Mouse (Mus musculus) cerebellum, adult 2 months (tissue): ENCODE data around the gene Prkcz. TPM values are rescaled to one million over a fixed set of nuclear protein-coding genes. Genes with fewer than 3 reads are reported as not detected.
A peak's percentile ranks its signal among the peaks of the same experiment; 100 is the strongest.

Source experiments
- DNase-seq, 2 experiments: peaks; one replicate each; pipeline ENCODE4 v3.0.0; 2021
- H3K27ac ChIP-seq: fragments of 200-500 bp; 2 replicates; pipeline ENCODE4 v1.5.1; 2012; ENCODE audit warnings: low read length, control low read depth, inconsistent platforms; ENCODE audit not compliant: insufficient read depth
- H3K27me3 ChIP-seq: fragments of 200-500 bp; 2 replicates; pipeline ENCODE4 v1.6.1; 2012; ENCODE audit warnings: inconsistent platforms, mild to moderate bottlenecking, low read length, moderate library complexity; ENCODE audit not compliant: control insufficient read depth, insufficient read depth
- H3K4me1 ChIP-seq: fragments of 200-500 bp; 2 replicates; pipeline ENCODE4 v1.6.1; 2011; ENCODE audit warnings: low read length; ENCODE audit not compliant: control insufficient read depth, insufficient read depth
- H3K4me3 ChIP-seq: fragments of 200-500 bp; replicated peaks from 2 replicates; pipeline ENCODE3; 2011; ENCODE audit warnings: mild to moderate bottlenecking, low read depth, low read length, control low read depth; ENCODE audit not compliant: insufficient read depth
- CTCF ChIP-seq: fragments of 200-500 bp; IDR thresholded peaks from 2 replicates; pipeline ENCODE4 v1.5.1; 2011; ENCODE audit warnings: low read depth, mild to moderate bottlenecking, control low read depth, low read length, moderate library complexity, borderline replicate concordance; ENCODE audit not compliant: insufficient read depth
- POLR2A ChIP-seq: fragments of 200-500 bp; IDR thresholded peaks from 2 replicates; pipeline ENCODE4 v1.6.1; 2011; ENCODE audit warnings: low read length, control low read depth, borderline replicate concordance; ENCODE audit not compliant: insufficient read depth
- WGBS: fragments of 180-500 bp; shearing (Covaris S2); methylation state at CpG from one replicate; pipeline ENCODE4 v1.1.7; 2018; 5-methylcytosine and 5-hydroxymethylcytosine counted together
- polyA plus RNA-seq: library from polyadenylated mRNA; depleted of rRNA; stranded (reverse); fragments of >200 nt; gene quantifications from 2 replicates; pipeline ENCODE4 v1.2.3, GENCODE M21; 2012

Prkcz gene
- polyA plus RNA-seq, 1 experiment: 253 TPM

DNA sequence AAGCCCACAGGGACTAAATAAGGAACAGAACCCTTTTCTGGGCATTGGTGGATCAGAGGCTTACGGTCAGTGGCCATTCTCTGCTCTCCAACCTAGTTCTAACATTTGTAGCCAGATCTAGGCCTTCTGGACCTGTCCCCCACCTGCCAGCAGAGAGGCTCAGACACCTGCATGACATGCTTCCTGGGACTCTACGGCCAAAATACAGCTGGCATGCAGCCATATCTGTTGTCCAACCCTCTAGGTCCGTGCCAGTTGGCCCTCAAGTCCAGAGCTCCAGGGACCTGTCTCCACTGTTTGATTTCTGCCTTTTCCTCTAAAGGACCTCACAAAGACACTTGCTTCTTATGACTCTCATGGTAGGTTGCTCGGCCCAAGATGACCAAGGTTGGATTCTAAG lies 35.6 kb upstream of the Prkcz start:
- TF ChIP-seq POLR2A (peak; percentile 67; the same call in 1 of the 2 replicates), CTCF (no peak)
- H3K4me3 ChIP-seq: peak overlapping the region; percentile 79
- 6% methylated on average over 4 of the region's 4 CpGs for WGBS
- H3K27me3 ChIP-seq: no peaks in the 10 kb centered on the region
- DNase-seq: peak; percentile 94 to 98
- H3K27ac ChIP-seq: peak overlapping the region; percentile 85
- H3K4me1 ChIP-seq: peaks cover 22% of the 10 kb centered on the region

DNA sequence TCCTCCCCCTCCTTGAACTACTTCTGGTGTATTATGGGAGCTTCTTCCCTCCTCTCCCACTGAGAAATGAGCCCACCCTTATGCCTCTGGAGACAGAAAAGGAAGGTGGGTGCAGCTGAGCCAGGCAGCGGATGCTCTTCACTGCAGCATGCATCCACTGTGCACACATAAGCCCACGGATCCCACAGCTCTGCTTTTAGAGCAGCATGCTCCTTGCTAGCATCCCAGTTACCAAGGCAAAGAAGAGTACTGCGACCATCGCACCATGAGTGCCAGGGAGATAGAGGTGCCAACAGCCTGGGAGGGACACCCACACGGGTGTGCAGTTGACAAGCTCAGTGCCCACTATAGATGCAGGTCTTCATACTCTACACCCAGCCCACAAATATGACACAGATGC lies 34.3 kb upstream of the Prkcz start:
- 13% methylated on average over 5 of the region's 5 CpGs for WGBS
- DNase-seq: no peak
- H3K4me3 ChIP-seq: peak overlapping the region; percentile 71
- no peak for TF ChIP-seq CTCF
- TF ChIP-seq POLR2A: no peak
- peaks cover 24% of the 10 kb centered on the region for H3K4me1 ChIP-seq
- H3K27ac ChIP-seq: peak overlapping the region; percentile 47
- no peaks in the 10 kb centered on the region for H3K27me3 ChIP-seq

DNA sequence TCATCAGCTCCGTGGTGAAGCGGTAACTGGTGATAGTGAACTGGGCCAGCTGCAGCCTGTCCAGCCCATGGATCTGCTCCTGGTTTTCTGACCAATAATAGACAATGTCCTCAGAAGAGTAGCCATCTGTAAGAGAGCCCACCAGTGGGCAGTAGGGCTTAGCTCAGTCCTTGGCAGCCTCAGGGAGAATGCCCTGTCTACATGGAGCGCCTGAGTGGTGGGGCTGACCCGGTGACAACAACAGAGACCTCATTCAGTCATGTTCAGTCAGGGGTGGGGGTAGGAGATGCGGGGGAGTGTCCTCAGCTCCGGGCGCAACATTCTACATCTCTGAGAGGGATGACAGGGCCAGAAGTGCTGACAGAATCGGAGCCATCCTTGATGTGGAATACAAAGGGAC lies 26.0 kb upstream of the Prkcz start:
- DNase-seq: no peak
- H3K4me1 ChIP-seq: peaks cover 55% of the 10 kb centered on the region
- 78% methylated on average over 8 of the region's 8 CpGs for WGBS
- H3K4me3 ChIP-seq: no peak overlapping the region
- no peaks in the 10 kb centered on the region for H3K27me3 ChIP-seq
- no peak overlapping the region for H3K27ac ChIP-seq
- TF ChIP-seq POLR2A: no peak
- TF ChIP-seq CTCF: no peak

DNA sequence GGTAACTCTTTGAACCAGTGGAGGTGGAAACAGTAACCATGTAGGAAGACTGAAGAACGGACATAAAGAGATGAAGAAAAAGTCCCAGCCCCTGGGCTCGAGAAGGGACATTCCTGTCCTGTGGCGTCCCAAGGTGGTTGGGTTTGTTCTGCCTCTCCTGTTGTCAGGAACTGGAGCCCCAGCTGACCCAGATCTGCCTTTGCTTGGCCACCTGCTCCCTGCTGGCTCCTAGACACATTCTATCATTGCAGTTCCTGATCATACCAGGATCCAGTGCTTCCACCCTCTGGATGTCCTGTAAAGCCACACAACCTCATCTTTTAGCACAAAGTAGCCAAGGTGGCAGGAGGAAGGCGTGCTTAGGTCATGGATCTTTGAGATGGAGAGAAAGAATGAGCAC lies 22.2 kb upstream of the Prkcz start:
- DNase-seq: peak; percentile 74 to 83
- 11% methylated on average over 4 of the region's 4 CpGs for WGBS
- H3K4me3 ChIP-seq: no peak overlapping the region
- H3K4me1 ChIP-seq: peaks cover 43% of the 10 kb centered on the region
- no peaks in the 10 kb centered on the region for H3K27me3 ChIP-seq
- H3K27ac ChIP-seq: peak overlapping the region; percentile 73
- TF ChIP-seq POLR2A (no peak), CTCF (peak; percentile 30; the same call in 1 of the 2 replicates)

DNA sequence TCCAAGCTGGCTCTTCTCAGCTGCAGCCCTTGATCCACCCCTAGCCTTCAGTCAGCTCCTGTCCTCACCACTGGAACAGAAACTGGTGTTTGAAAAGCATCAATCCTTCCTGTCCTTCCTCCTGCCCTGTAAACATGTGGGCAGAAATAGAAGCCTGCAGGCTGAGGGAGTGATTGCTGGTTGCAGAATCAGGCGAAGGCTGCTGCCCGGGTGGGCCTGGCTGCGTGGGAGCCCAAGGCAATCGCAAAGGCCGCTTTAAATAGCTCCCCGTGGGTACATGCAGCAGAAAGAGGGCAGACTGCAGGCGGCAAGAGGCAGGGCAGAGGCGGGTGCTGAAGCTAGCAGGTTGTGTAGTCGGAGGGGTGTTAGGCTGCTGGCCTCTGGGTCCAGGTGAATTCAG lies 21.6 kb upstream of the Prkcz start:
- TF ChIP-seq POLR2A (0 out of 2 replicates have a peak, but pooled peaks have one; percentile 11), CTCF (no peak)
- Histone ChIP-seq H3K27me3 (no peaks in the 10 kb centered on the region), H3K27ac (peak overlapping the region; percentile 73), H3K4me1 (peaks cover 38% of the 10 kb centered on the region), H3K4me3 (no peak overlapping the region)
- WGBS: 6% methylated on average over 9 of the region's 9 CpGs
- DNase-seq: peak in 1 of 2 experiments; percentile 61

DNA sequence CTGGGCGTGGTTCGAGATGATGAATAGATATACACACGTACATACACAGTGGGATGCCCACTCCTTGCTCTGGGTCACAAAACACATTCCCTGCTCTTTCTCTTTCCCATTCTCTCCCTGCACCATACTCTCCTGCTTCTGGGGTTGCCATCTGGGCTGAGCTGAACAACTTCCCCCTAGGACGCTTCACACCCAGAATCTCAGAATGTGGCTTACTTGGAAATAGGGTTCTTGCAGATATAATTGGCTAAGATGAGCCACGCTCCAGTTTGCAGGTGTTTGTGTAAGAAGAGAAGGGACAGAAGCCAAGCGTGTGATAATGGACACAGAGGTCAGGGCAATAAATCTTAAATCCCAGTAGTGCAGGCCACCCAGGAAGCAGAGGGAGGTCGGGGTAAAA lies 20.8 kb upstream of the Prkcz start:
- H3K27me3 ChIP-seq: no peaks in the 10 kb centered on the region
- no peak overlapping the region for H3K4me3 ChIP-seq
- TF ChIP-seq CTCF (no peak), POLR2A (no peak)
- H3K4me1 ChIP-seq: peaks cover 36% of the 10 kb centered on the region
- peak overlapping the region; percentile 73 for H3K27ac ChIP-seq
- no peak for DNase-seq
- 69% methylated on average over 7 of the region's 7 CpGs for WGBS

DNA sequence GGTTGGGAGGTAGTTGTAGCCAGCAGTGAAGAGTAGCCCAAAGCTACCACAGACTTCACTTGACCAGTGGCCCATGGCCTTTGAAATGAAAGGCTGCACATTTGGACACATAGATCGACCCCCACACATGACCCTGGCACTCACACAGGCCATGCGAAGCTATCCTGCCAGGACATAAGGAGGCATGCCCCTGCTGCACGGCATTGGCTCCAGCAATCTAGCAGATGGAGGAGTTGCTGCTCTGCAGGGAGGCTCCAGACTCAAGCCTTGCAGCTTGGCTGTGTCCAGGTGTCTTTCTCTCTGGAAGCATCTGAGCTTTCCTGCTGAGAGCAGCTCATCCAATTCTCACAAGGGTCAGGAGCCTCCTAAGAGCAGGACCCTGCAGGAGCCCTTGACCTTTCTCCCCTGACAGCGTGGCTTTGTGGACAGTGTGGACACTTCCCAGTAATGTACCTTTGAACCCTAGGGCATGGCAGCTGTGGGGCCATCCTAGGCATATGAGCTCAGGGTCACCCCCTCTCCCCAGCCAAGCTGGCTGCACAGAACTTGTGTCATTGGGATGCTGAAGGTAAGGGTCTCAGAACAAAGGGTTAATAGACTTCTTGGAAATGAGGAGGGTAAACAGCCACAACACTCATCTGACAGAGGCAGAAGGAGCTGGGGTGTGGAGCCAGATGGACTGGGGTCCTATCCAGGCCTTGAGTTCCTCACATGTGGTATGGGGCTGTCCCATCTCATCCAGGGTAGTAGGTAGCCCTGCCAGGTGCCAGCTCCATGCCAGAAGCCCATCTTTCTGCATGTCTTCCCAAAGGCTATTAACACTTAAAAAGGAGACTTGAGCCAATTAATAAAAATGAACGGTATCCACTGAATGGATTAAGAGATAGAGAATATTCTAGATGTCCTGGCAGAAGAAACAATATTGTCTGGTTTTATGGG lies 10.9 kb upstream of the Prkcz start:
- Histone ChIP-seq H3K4me1 (peaks cover 19% of the 10 kb centered on the region), H3K4me3 (no peak overlapping the region), H3K27me3 (no peaks in the 10 kb centered on the region), H3K27ac (no peak overlapping the region)
- DNase-seq: peak; percentile 57 to 69
- 15% methylated on average over 5 of the region's 5 CpGs for WGBS
- TF ChIP-seq CTCF (no peak), POLR2A (no peak)
